Mouse (Mus musculus) erythroblast, embryonic 14.5 days (primary cell): ENCODE measurements around the gene Ncoa3.

Experiments used
- GATA1 ChIP-seq: IDR thresholded peaks from 2 replicates; pipeline ENCODE4 v1.6.1; 2012; ENCODE audit warnings: low read length, inconsistent platforms, mixed read lengths
- TAL1 ChIP-seq: IDR thresholded peaks from 3 replicates; pipeline ENCODE4 v1.6.1; 2012; ENCODE audit warnings: low read length, inconsistent platforms, mixed read lengths

GRCm38 (mm10) chr2:166092412-166092811, 100.0 kb downstream of the Ncoa3 start:
- TF ChIP-seq TAL1 = no peak
- TF ChIP-seq GATA1 = no peak
